Mouse (Mus musculus): ENCODE measurements around the gene Pla2g3.

Pla2g3 gene

GRCm38 (mm10) chr11:3519756-3520398 lies 31.8 kb downstream of the Pla2g3 start:
- CTCF ChIA-PET: no interaction called here

- CTCF ChIA-PET: no interaction called here
These were observed 32.8 kb downstream of the Pla2g3 start for GRCm38 (mm10) chr11:3520919-3521318.

GRCm38 (mm10) chr11:3521339-3522224 lies 33.5 kb downstream of the Pla2g3 start:
- CTCF ChIA-PET: interaction anchor here (0.6 to 0.7 kb wide), 2 partner anchors 83 to 150 kb away, joined by 3 to 5 read pairs; no protein-coding TSS in a partner anchor

GRCm38 (mm10) chr11:3522285-3523000 lies 34.4 kb downstream of the Pla2g3 start:
- CTCF ChIA-PET: interaction anchor here (0.7 kb wide), 1 partner anchor 149 kb away, joined by 5 read pairs; no protein-coding TSS in a partner anchor

GRCm38 (mm10) chr11:3523840-3524582 lies 35.9 kb downstream of the Pla2g3 start:
- CTCF ChIA-PET: no interaction called here

GRCm38 (mm10) chr11:3525560-3525959 lies 37.5 kb downstream of the Pla2g3 start:
- CTCF ChIA-PET: no interaction called here

- CTCF ChIA-PET: interaction anchor here (0.5 kb wide), 1 partner anchor 244 kb away, joined by 18 read pairs; no protein-coding TSS in a partner anchor
These were observed 38.1 kb downstream of the Pla2g3 start for GRCm38 (mm10) chr11:3526207-3526606.

GRCm38 (mm10) chr11:3526979-3527738 lies 39.1 kb downstream of the Pla2g3 start:
- CTCF ChIA-PET: no interaction called here

- CTCF ChIA-PET: no interaction called here
These were observed 39.7 kb downstream of the Pla2g3 start for GRCm38 (mm10) chr11:3527766-3528165.

- CTCF ChIA-PET: no interaction called here
These were observed 40.1 kb downstream of the Pla2g3 start for GRCm38 (mm10) chr11:3528208-3528607.

- CTCF ChIA-PET: no interaction called here
These were observed 41.6 kb downstream of the Pla2g3 start for GRCm38 (mm10) chr11:3529476-3530252.

GRCm38 (mm10) chr11:3530731-3531130 lies 42.6 kb downstream of the Pla2g3 start:
- CTCF ChIA-PET: no interaction called here

- CTCF ChIA-PET: no interaction called here
These were observed 43.5 kb downstream of the Pla2g3 start for GRCm38 (mm10) chr11:3531634-3532033.

GRCm38 (mm10) chr11:3532101-3532931 lies 44.2 kb downstream of the Pla2g3 start:
- CTCF ChIA-PET: interaction anchor here (0.7 kb wide), 1 partner anchor 323 kb away, joined by 4 read pairs; no protein-coding TSS in a partner anchor

GRCm38 (mm10) chr11:3533406-3533932 lies 45.4 kb downstream of the Pla2g3 start:
- CTCF ChIA-PET: no interaction called here

GRCm38 (mm10) chr11:3534956-3535355 lies 46.9 kb downstream of the Pla2g3 start:
- CTCF ChIA-PET: interaction anchor here (0.6 to 1.1 kb wide), 2 partner anchors 206 to 252 kb away, joined by 4 to 15 read pairs; no protein-coding TSS in a partner anchor

GRCm38 (mm10) chr11:3535406-3535986 lies 47.4 kb downstream of the Pla2g3 start:
- CTCF ChIA-PET: interaction anchor here (1.1 kb wide), 1 partner anchor 251 kb away, joined by 4 read pairs; no protein-coding TSS in a partner anchor

GRCm38 (mm10) chr11:3536082-3536481 lies 48.0 kb downstream of the Pla2g3 start:
- CTCF ChIA-PET: no interaction called here

Data from spleen, embryonic (tissue).